Mouse (Mus musculus): ENCODE measurements around the gene Tbcc. TPM values are rescaled to one million over a fixed set of nuclear protein-coding genes. Genes with fewer than 3 reads are reported as not detected.

The Tbcc gene
- polyA plus RNA-seq, 2 experiments, result 27.8 to 63.3 TPM

GRCm38 (mm10) chr17:46910186-46910585, 19.7 kb downstream of the Tbcc start, which contains the start of gene Prph2:
Gene Prph2 (plus strand): TSS chr17:46910459.
- Histone ChIP-seq H3K4me3 (replicated peaks; ENCODE audit: low read length) (no peak within 1 kb of the TSS), H3K36me3 (ENCODE audit: control insufficient read depth, insufficient read depth, low read length) (no peaks in the 10 kb centered on the region), H3K4me1 (ENCODE audit: control insufficient read depth, insufficient read depth, low read length) (no peaks in the 10 kb centered on the region), H3K9me3 (ENCODE audit: control insufficient read depth, low read length) (no peaks in the 10 kb centered on the region), H3K27me3 (ENCODE audit: control insufficient read depth, insufficient read depth, low read length) (no peaks in the 10 kb centered on the region), H3K9ac (ENCODE audit: low read depth, low read length, severe bottlenecking) (no peak within 1 kb of the TSS), H3K27ac (replicated peaks; ENCODE audit: low read depth, low read length) (no peak within 1 kb of the TSS), H3K4me2 (replicated peaks; ENCODE audit: low read depth, low read length, severe bottlenecking) (no peak within 1 kb of the TSS)
- 89% methylated on average over 10 of the region's 10 CpGs for WGBS
- no peak for DNase-seq (ENCODE audit: low spot score)
- ATAC-seq (ENCODE audit: low FRiP score, low read depth), result no peak
- TF ChIP-seq POLR2A (IDR thresholded peaks at IDR 0.05; ENCODE audit: borderline replicate concordance, extremely low read depth, insufficient read depth, insufficient read length), result no peak

GRCm38 (mm10) chr17:46912331-46912730, 21.8 kb downstream of the Tbcc start:
- 40% methylated on average over 6 of the region's 6 CpGs for WGBS
- ATAC-seq (ENCODE audit: low FRiP score, low read depth) (no peak), DNase-seq (ENCODE audit: low spot score) (no peak)
- no peaks in the 10 kb centered on the region for H3K9me3 ChIP-seq (ENCODE audit: control insufficient read depth, low read length)
- H3K36me3 ChIP-seq (ENCODE audit: control insufficient read depth, insufficient read depth, low read length), result no peaks in the 10 kb centered on the region
- no peak overlapping the region for H3K9ac ChIP-seq (ENCODE audit: low read depth, low read length, severe bottlenecking)
- no peak overlapping the region for H3K4me2 ChIP-seq (replicated peaks; ENCODE audit: low read depth, low read length, severe bottlenecking)
- H3K4me3 ChIP-seq (replicated peaks; ENCODE audit: low read length), result no peak overlapping the region
- H3K27me3 ChIP-seq (ENCODE audit: control insufficient read depth, insufficient read depth, low read length), result no peaks in the 10 kb centered on the region
- no peak for TF ChIP-seq POLR2A (IDR thresholded peaks at IDR 0.05; ENCODE audit: borderline replicate concordance, extremely low read depth, insufficient read depth, insufficient read length)
- H3K27ac ChIP-seq (replicated peaks; ENCODE audit: low read depth, low read length), result no peak overlapping the region
- H3K4me1 ChIP-seq (ENCODE audit: control insufficient read depth, insufficient read depth, low read length), result no peaks in the 10 kb centered on the region

GRCm38 (mm10) chr17:46915129-46915528, 24.6 kb downstream of the Tbcc start:
- H3K9ac ChIP-seq (ENCODE audit: low read depth, low read length, severe bottlenecking), result no peak overlapping the region
- H3K36me3 ChIP-seq (ENCODE audit: control insufficient read depth, insufficient read depth, low read length), result no peaks in the 10 kb centered on the region
- 65% methylated on average over 3 of the region's 3 CpGs for WGBS
- no peak overlapping the region for H3K27ac ChIP-seq (replicated peaks; ENCODE audit: low read depth, low read length)
- H3K4me1 ChIP-seq (ENCODE audit: control insufficient read depth, insufficient read depth, low read length), result no peaks in the 10 kb centered on the region
- no peak for TF ChIP-seq POLR2A (IDR thresholded peaks at IDR 0.05; ENCODE audit: borderline replicate concordance, extremely low read depth, insufficient read depth, insufficient read length)
- DNase-seq (ENCODE audit: low spot score) (no peak), ATAC-seq (ENCODE audit: low FRiP score, low read depth) (no peak)
- no peaks in the 10 kb centered on the region for H3K27me3 ChIP-seq (ENCODE audit: control insufficient read depth, insufficient read depth, low read length)
- H3K9me3 ChIP-seq (ENCODE audit: control insufficient read depth, low read length), result no peaks in the 10 kb centered on the region
- no peak overlapping the region for H3K4me2 ChIP-seq (replicated peaks; ENCODE audit: low read depth, low read length, severe bottlenecking)
- no peak overlapping the region for H3K4me3 ChIP-seq (replicated peaks; ENCODE audit: low read length)

GRCm38 (mm10) chr17:46918951-46919350, 28.5 kb downstream of the Tbcc start:
- no peak for DNase-seq (ENCODE audit: low spot score)
- ATAC-seq (ENCODE audit: low FRiP score, low read depth), result no peak
- Histone ChIP-seq H3K4me3 (replicated peaks; ENCODE audit: low read length) (no peak overlapping the region), H3K27ac (replicated peaks; ENCODE audit: low read depth, low read length) (no peak overlapping the region), H3K4me1 (ENCODE audit: control insufficient read depth, insufficient read depth, low read length) (no peaks in the 10 kb centered on the region), H3K4me2 (replicated peaks; ENCODE audit: low read depth, low read length, severe bottlenecking) (no peak overlapping the region), H3K9me3 (ENCODE audit: control insufficient read depth, low read length) (no peaks in the 10 kb centered on the region), H3K9ac (ENCODE audit: low read depth, low read length, severe bottlenecking) (no peak overlapping the region), H3K27me3 (ENCODE audit: control insufficient read depth, insufficient read depth, low read length) (no peaks in the 10 kb centered on the region), H3K36me3 (ENCODE audit: control insufficient read depth, insufficient read depth, low read length) (no peaks in the 10 kb centered on the region)
- no peak for TF ChIP-seq POLR2A (IDR thresholded peaks at IDR 0.05; ENCODE audit: borderline replicate concordance, extremely low read depth, insufficient read depth, insufficient read length)
- 11% methylated on average over 4 of the region's 4 CpGs for WGBS

- H3K27ac ChIP-seq (replicated peaks; ENCODE audit: low read depth, low read length), result no peak overlapping the region
- ATAC-seq (ENCODE audit: low FRiP score, low read depth) (no peak), DNase-seq (ENCODE audit: low spot score) (peak; percentile 78)
- TF ChIP-seq POLR2A (IDR thresholded peaks at IDR 0.05; ENCODE audit: borderline replicate concordance, extremely low read depth, insufficient read depth, insufficient read length), result no peak
- no peak overlapping the region for H3K4me3 ChIP-seq (replicated peaks; ENCODE audit: low read length)
- H3K9me3 ChIP-seq (ENCODE audit: control insufficient read depth, low read length), result no peaks in the 10 kb centered on the region
- no peaks in the 10 kb centered on the region for H3K36me3 ChIP-seq (ENCODE audit: control insufficient read depth, insufficient read depth, low read length)
- 62% methylated on average over 6 of the region's 6 CpGs for WGBS
- H3K9ac ChIP-seq (ENCODE audit: low read depth, low read length, severe bottlenecking), result no peak overlapping the region
- H3K27me3 ChIP-seq (ENCODE audit: control insufficient read depth, insufficient read depth, low read length), result no peaks in the 10 kb centered on the region
- H3K4me1 ChIP-seq (ENCODE audit: control insufficient read depth, insufficient read depth, low read length), result no peaks in the 10 kb centered on the region
- no peak overlapping the region for H3K4me2 ChIP-seq (replicated peaks; ENCODE audit: low read depth, low read length, severe bottlenecking)
Observed at GRCm38 (mm10) chr17:46920855-46921254, 30.4 kb downstream of the Tbcc start.

- H3K4me3 ChIP-seq (replicated peaks; ENCODE audit: low read length), result no peak overlapping the region
- no peak for TF ChIP-seq POLR2A (IDR thresholded peaks at IDR 0.05; ENCODE audit: borderline replicate concordance, extremely low read depth, insufficient read depth, insufficient read length)
- DNase-seq (ENCODE audit: low spot score), result no peak
- H3K36me3 ChIP-seq (ENCODE audit: control insufficient read depth, insufficient read depth, low read length), result peaks cover 36% of the 10 kb centered on the region
- H3K27me3 ChIP-seq (ENCODE audit: control insufficient read depth, insufficient read depth, low read length), result no peaks in the 10 kb centered on the region
- WGBS, result 69% methylated on average over 6 of the region's 6 CpGs
- H3K4me2 ChIP-seq (replicated peaks; ENCODE audit: low read depth, low read length, severe bottlenecking), result no peak overlapping the region
- H3K9me3 ChIP-seq (ENCODE audit: control insufficient read depth, low read length), result no peaks in the 10 kb centered on the region
- H3K27ac ChIP-seq (replicated peaks; ENCODE audit: low read depth, low read length), result no peak overlapping the region
- no peak overlapping the region for H3K9ac ChIP-seq (ENCODE audit: low read depth, low read length, severe bottlenecking)
- no peak for ATAC-seq (ENCODE audit: low FRiP score, low read depth)
- H3K4me1 ChIP-seq (ENCODE audit: control insufficient read depth, insufficient read depth, low read length), result no peaks in the 10 kb centered on the region
Observed at GRCm38 (mm10) chr17:46926192-46926591, 35.7 kb downstream of the Tbcc start.
